Mouse (Mus musculus) regulatory T cell (primary cell): Measurements from ENCODE around the gene Prune1.
"Not testable (repeated sequence)": the region's sequence is repeated elsewhere in the genome, so short reads cannot be mapped to it uniquely, and the experiment has no call there.

Experiments used
- in situ Hi-C: fragments of 300-600 bp; cut with MboI, MseI; formaldehyde crosslinking; loops from one replicate; pipeline ENCODE4 v1.15.1; 2025; ENCODE audit warnings: high pct_unique_total_duplicates

The Prune1 gene

DNA sequence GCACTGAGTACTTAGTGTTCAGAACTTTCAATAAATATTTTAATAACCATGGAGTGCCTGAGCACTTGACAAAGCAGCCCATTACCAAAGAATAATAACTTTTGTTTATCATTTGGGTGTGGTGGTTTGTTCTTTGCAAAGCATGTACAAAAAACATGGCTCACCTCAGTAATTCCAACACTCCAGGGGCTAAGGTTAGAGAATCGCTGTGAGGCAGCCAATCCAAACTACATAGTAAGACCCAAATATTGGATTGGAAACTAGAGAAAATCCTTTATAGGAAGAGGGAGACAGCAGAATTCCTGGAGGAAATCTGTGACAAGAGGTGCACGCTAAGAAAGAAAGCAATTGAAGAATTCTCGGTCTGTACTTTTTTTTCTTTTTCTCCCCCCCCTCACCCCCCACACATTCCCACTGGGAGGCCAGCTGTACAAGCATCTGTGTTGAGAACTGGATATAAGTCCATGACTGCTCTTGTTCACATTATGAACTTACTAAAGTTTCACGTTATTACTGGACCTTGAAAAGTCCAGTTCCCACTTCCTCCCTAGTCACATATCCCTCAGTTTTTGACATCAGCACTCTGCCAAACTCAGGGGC is 65.1 kb downstream of the Prune1 start:
- in situ Hi-C loops, result no loop called here

DNA sequence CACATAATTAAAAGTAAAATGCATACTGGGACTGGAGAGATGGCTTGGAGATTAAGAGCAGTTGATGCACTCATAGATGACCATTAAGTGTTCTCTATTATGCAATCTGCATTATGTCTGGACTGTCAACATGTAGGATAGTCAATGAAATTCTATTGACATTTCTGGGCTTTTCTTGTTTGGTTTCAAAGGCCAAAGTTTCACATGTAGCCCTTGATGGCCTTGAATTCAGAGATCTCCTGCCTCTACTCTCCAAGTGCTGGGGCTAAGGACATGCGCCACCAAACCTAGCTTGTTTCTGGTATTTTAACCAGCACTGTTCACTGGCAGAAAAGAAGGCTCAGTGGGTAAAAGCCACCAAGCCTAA is 68.3 kb downstream of the Prune1 start:
- in situ Hi-C loops, result no loop called here

GRCm38 (mm10) chr3:95212889-95213608 is 68.8 kb downstream of the Prune1 start:
- in situ Hi-C loops, result not testable (repeated sequence)

- in situ Hi-C loops, result no loop called here
Measured at GRCm38 (mm10) chr3:95210585-95210984, 71.3 kb downstream of the Prune1 start.

- in situ Hi-C loops, result no loop called here
Measured at GRCm38 (mm10) chr3:95208286-95208685, 73.6 kb downstream of the Prune1 start.

- in situ Hi-C loops, result no loop called here
Measured at GRCm38 (mm10) chr3:95203880-95204279, 78.0 kb downstream of the Prune1 start.
